Mouse (Mus musculus): ENCODE data around the gene Runx2. TPM values are rescaled to one million over a fixed set of nuclear protein-coding genes. Genes with fewer than 3 reads are reported as not detected.

The Runx2 gene
- polyA plus RNA-seq, 1 experiment: 1.7 TPM

DNA sequence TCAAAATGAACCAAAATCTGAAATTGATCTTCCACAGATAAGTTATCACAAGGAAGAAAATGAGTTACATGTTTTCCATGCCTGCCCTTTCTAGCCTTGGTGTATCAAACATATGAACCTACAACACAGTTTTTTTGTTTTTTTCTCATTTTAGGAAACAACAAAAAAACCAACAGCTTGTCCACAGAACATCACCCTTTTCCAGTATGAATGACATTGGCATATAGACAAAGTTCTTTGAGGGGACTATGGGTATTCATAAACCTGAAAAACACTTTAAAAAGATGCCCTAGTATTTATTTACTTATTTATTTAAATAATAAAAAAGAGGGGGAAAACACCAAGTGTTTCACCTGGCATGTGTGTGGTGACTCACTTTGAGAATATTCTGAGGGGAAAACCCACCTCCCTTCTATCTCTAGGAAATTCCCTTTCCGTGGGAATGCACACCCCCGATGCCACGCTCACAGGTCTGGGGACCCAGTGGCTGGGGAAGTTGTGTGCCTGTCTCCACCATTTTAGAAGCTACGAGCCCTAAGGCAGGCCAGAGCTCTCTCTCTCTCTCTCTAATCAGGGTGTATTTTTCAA, 249.9 kb downstream of the Runx2 start:
- no peak overlapping the region for H3K4me3 ChIP-seq (ENCODE audit: insufficient read depth, low read depth, low read length)
- TF ChIP-seq CTCF (conservative IDR thresholded peaks at IDR 0.05; ENCODE audit: insufficient read depth, insufficient read length, low read depth, low read length): no peak
- TF ChIP-seq POLR2A (IDR thresholded peaks at IDR 0.05; ENCODE audit: low read depth, low read length): no peak
- H3K4me1 ChIP-seq (ENCODE audit: control insufficient read depth, insufficient read depth, low read length): no peaks in the 10 kb centered on the region
- DNase-seq: no peak
- H3K27me3 ChIP-seq (replicated peaks; ENCODE audit: control insufficient read depth, insufficient read depth, low read length): no peaks in the 10 kb centered on the region
- H3K27ac ChIP-seq (ENCODE audit: insufficient read depth, low read depth, low read length): no peak overlapping the region
- WGBS: 80% methylated on average over 4 of the region's 4 CpGs
- H3K36me3 ChIP-seq (ENCODE audit: control insufficient read depth, insufficient read depth, low read length): no peaks in the 10 kb centered on the region

DNA sequence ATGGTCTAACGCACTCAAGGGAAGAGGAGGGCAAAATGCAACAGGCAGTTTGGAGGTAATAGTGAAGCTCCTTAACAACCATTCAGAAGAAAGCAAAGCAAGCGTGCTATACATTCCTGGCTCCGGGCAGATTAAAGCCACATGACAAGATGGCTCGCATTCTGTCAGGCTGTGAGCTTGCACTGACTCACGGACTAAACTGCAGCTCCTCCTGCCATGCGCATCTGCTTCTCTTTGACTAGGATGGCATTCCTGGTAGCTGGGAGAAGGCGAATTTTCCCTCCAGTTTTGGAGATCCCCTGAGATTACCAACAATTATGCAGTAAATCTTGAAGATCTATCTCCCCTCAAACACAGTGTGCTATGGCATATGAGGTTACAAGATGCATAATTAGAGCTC, 254.6 kb downstream of the Runx2 start:
- 56% methylated on average over 7 of the region's 7 CpGs for WGBS
- no peaks in the 10 kb centered on the region for H3K27me3 ChIP-seq (replicated peaks; ENCODE audit: control insufficient read depth, insufficient read depth, low read length)
- no peak overlapping the region for H3K27ac ChIP-seq (ENCODE audit: insufficient read depth, low read depth, low read length)
- no peak for TF ChIP-seq CTCF (conservative IDR thresholded peaks at IDR 0.05; ENCODE audit: insufficient read depth, insufficient read length, low read depth, low read length)
- TF ChIP-seq POLR2A (IDR thresholded peaks at IDR 0.05; ENCODE audit: low read depth, low read length): no peak
- H3K4me1 ChIP-seq (ENCODE audit: control insufficient read depth, insufficient read depth, low read length): no peaks in the 10 kb centered on the region
- no peak overlapping the region for H3K4me3 ChIP-seq (ENCODE audit: insufficient read depth, low read depth, low read length)
- no peak for DNase-seq
- no peaks in the 10 kb centered on the region for H3K36me3 ChIP-seq (ENCODE audit: control insufficient read depth, insufficient read depth, low read length)

DNA sequence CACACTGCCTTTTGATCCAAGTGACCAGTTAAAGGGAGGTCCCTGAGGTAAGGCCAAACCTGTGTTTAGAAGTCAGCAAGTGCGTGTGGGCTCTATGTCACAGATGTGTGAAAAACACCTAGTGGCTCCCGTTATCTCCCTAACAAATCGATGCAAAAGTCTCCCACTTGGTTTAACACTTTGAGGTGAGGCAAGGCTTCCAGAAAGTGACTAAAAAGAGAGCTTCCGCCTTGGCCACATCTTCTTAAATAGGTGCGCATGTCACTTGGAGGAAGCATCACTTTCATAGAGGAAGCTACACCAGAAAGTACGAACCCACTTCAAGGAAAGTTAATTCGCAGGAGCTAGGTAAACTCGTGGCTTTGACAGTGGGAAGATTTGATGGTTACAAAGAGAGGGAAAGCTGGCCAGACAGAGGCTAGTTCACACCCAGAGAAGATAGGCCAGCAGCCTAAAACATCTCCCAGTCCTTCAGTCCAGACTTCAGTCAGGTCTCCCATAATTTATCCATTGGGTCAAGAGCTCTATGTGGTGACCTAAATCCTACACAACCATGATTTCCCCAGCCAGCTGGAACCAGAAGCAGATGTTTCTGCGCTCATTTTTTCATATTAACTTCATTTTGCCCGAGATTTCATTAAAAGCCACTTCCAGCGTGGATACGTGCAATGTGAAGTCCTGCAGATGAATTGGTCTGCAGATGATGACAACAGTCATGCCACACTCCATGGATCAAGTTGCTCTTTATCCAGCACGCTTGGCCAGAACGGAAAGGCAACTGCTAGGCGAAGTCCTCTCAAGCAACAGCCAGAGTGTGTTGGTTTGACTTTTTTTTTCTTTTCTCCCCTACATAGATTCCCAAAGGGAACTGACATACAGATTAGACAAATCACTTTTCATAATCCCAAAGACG, 257.1 kb downstream of the Runx2 start:
- no peak overlapping the region for H3K27ac ChIP-seq (ENCODE audit: insufficient read depth, low read depth, low read length)
- H3K4me1 ChIP-seq (ENCODE audit: control insufficient read depth, insufficient read depth, low read length): no peaks in the 10 kb centered on the region
- DNase-seq: peak; percentile 10
- no peak overlapping the region for H3K4me3 ChIP-seq (ENCODE audit: insufficient read depth, low read depth, low read length)
- TF ChIP-seq CTCF (conservative IDR thresholded peaks at IDR 0.05; ENCODE audit: insufficient read depth, insufficient read length, low read depth, low read length): no peak
- TF ChIP-seq POLR2A (IDR thresholded peaks at IDR 0.05; ENCODE audit: low read depth, low read length): no peak
- 80% methylated on average over 16 of the region's 16 CpGs for WGBS
- no peaks in the 10 kb centered on the region for H3K36me3 ChIP-seq (ENCODE audit: control insufficient read depth, insufficient read depth, low read length)
- no peaks in the 10 kb centered on the region for H3K27me3 ChIP-seq (replicated peaks; ENCODE audit: control insufficient read depth, insufficient read depth, low read length)

DNA sequence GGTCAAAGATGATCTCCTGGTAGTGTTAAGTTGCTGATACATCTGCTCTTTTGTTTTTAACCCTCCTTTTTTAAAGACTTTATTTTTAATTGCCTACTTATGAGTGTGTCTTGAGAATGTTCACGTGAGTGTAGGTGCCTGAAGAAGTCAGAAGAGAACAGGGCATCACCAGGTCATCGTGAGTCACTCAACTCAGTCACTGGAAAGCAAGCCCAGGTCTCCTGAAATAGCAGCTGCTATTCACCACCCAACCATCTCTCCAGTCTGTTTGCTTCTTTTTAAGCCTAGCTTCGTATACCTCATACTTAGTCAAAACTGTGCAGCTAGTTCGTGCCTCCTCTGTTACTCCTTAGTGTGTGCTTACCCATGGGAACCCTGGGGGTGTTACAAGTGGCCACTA, 259.7 kb downstream of the Runx2 start:
- Histone ChIP-seq H3K4me1 (ENCODE audit: control insufficient read depth, insufficient read depth, low read length) (no peaks in the 10 kb centered on the region), H3K4me3 (ENCODE audit: insufficient read depth, low read depth, low read length) (no peak overlapping the region), H3K27ac (ENCODE audit: insufficient read depth, low read depth, low read length) (no peak overlapping the region), H3K36me3 (ENCODE audit: control insufficient read depth, insufficient read depth, low read length) (no peaks in the 10 kb centered on the region), H3K27me3 (replicated peaks; ENCODE audit: control insufficient read depth, insufficient read depth, low read length) (no peaks in the 10 kb centered on the region)
- no peak for TF ChIP-seq CTCF (conservative IDR thresholded peaks at IDR 0.05; ENCODE audit: insufficient read depth, insufficient read length, low read depth, low read length)
- TF ChIP-seq POLR2A (IDR thresholded peaks at IDR 0.05; ENCODE audit: low read depth, low read length): no peak
- 91% methylated on average over 4 of the region's 4 CpGs for WGBS
- no peak for DNase-seq

DNA sequence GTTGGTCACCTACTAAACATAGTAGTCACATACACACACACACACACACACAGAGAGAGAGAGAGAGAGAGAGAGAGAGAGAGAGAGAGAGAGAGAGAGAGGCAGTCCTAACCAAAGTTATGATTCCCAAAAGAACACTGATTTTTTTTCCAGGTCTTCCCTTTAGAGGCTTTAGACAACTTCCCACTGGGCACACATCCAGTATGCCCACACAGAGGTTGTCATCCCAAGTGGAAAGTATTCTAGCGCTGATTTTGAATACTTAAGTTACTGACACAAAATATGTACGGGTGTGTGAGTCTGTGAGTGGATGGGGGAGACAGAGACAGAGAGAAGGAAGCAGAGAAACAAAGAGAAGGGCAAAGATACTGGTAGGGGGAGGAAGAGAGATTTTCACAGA, 265.0 kb downstream of the Runx2 start:
- WGBS: 78% methylated on average over 2 of the region's 2 CpGs
- no peak overlapping the region for H3K27ac ChIP-seq (ENCODE audit: insufficient read depth, low read depth, low read length)
- no peaks in the 10 kb centered on the region for H3K27me3 ChIP-seq (replicated peaks; ENCODE audit: control insufficient read depth, insufficient read depth, low read length)
- H3K4me1 ChIP-seq (ENCODE audit: control insufficient read depth, insufficient read depth, low read length): no peaks in the 10 kb centered on the region
- no peaks in the 10 kb centered on the region for H3K36me3 ChIP-seq (ENCODE audit: control insufficient read depth, insufficient read depth, low read length)
- no peak overlapping the region for H3K4me3 ChIP-seq (ENCODE audit: insufficient read depth, low read depth, low read length)
- no peak for DNase-seq
- no peak for TF ChIP-seq POLR2A (IDR thresholded peaks at IDR 0.05; ENCODE audit: low read depth, low read length)

DNA sequence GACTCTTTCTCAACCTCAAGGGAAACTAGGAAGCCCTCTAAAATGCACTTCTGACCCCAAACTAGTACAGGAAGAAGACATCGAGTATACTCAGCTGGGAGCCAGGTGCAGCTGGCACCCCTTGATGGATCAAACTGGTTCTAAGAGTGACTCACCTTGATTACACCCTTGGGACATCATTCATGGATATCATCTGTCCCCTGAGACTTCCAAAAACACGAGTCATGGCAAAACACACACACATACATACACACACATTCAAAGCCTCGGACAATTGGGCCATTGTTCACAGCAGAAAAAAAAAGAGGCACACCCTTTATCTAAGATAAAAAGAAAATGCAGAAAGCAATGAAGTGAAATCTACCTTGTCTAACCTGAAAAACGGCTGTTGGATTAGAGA, 266.7 kb downstream of the Runx2 start:
- DNase-seq: no peak
- no peaks in the 10 kb centered on the region for H3K4me1 ChIP-seq (ENCODE audit: control insufficient read depth, insufficient read depth, low read length)
- WGBS: 68% methylated on average over 4 of the region's 4 CpGs
- H3K36me3 ChIP-seq (ENCODE audit: control insufficient read depth, insufficient read depth, low read length): no peaks in the 10 kb centered on the region
- H3K27ac ChIP-seq (ENCODE audit: insufficient read depth, low read depth, low read length): no peak overlapping the region
- TF ChIP-seq CTCF (conservative IDR thresholded peaks at IDR 0.05; ENCODE audit: insufficient read depth, insufficient read length, low read depth, low read length): no peak
- no peak for TF ChIP-seq POLR2A (IDR thresholded peaks at IDR 0.05; ENCODE audit: low read depth, low read length)
- H3K4me3 ChIP-seq (ENCODE audit: insufficient read depth, low read depth, low read length): no peak overlapping the region
- H3K27me3 ChIP-seq (replicated peaks; ENCODE audit: control insufficient read depth, insufficient read depth, low read length): no peaks in the 10 kb centered on the region

DNA sequence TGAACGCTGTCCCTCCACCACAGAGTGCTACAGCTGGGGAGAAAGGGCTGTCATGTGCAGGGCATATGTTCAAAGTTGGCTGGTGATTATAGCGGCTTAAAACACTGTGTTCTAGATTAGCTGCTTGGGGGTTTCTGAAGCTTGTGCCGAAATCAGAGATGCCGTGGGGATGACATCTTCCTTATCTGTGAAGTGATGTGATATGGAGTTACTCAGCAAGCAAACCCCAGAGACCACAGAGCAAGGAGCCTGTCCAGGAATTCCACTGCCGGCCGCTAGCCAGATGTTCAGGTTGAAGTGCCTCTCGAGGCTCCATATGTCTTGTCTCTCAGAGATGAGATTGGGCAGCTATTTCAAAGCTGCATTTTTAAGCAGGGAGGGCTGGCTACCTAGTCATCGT, 267.8 kb downstream of the Runx2 start:
- no peaks in the 10 kb centered on the region for H3K36me3 ChIP-seq (ENCODE audit: control insufficient read depth, insufficient read depth, low read length)

More for the DNA sequence above, 267.8 kb downstream of the Runx2 start:
- WGBS: 79% methylated on average over 8 of the region's 8 CpGs
- H3K27ac ChIP-seq (ENCODE audit: insufficient read depth, low read depth, low read length): no peak overlapping the region
- DNase-seq: no peak
- no peaks in the 10 kb centered on the region for H3K27me3 ChIP-seq (replicated peaks; ENCODE audit: control insufficient read depth, insufficient read depth, low read length)
- H3K4me3 ChIP-seq (ENCODE audit: insufficient read depth, low read depth, low read length): no peak overlapping the region
- TF ChIP-seq POLR2A (IDR thresholded peaks at IDR 0.05; ENCODE audit: low read depth, low read length) (no peak), CTCF (conservative IDR thresholded peaks at IDR 0.05; ENCODE audit: insufficient read depth, insufficient read length, low read depth, low read length) (no peak)
- H3K4me1 ChIP-seq (ENCODE audit: control insufficient read depth, insufficient read depth, low read length): no peaks in the 10 kb centered on the region
